Mouse (Mus musculus) layer of hippocampus, adult 2 months (tissue): Measurements from ENCODE around the gene Dlgap3. TPM values are rescaled to one million over a fixed set of nuclear protein-coding genes. Genes with fewer than 3 reads are reported as not detected.

Source experiments
- DNase-seq, 2 experiments: peaks; one replicate each; pipeline ENCODE4 v3.0.0; 2022; ENCODE audit warnings: low spot score in 2 of 2
- H3K27ac ChIP-seq: fragments of 200-600 bp; 2 replicates; pipeline ENCODE4 v1.8.1; 2022
- H3K4me3 ChIP-seq: fragments of 200-600 bp; 2 replicates; pipeline ENCODE4 v1.8.1; 2022; ENCODE audit warnings: mild to moderate bottlenecking
- CTCF ChIP-seq: fragments of 200-600 bp; conservative IDR thresholded peaks from 2 replicates; pipeline ENCODE4 v1.8.1; 2022; ENCODE audit warnings: antibody characterized with exemption, mild to moderate bottlenecking, moderate library complexity
- long read RNA-seq, 2 experiments: library from polyadenylated mRNA; stranded (forward); transcript quantifications; one replicate each; pipeline ENCODE4 v2.0.0; 2021; ENCODE audit warnings: borderline mapping rate in 2 of 2
- total RNA-seq, 2 experiments: library from RNA; stranded (reverse); gene quantifications; 2 replicates each; pipeline ENCODE4 v1.2.3; 2021

The Dlgap3 gene
- 100 to 1,000 TPM; 283 to 292 TPM for total RNA-seq
- long read RNA-seq, experiment 1, full-length matches to known transcripts: 99 of 193 reads
- long read RNA-seq, experiment 1, partial matches to known transcripts: 60 of 193 reads
- long read RNA-seq, experiment 1, other reads (novel, unspliced or antisense): 34 of 193 reads
- long read RNA-seq, experiment 2, full-length matches to known transcripts: 112 of 255 reads
- long read RNA-seq, experiment 2, partial matches to known transcripts: 109 of 255 reads
- long read RNA-seq, experiment 2, other reads (novel, unspliced or antisense): 34 of 255 reads

GRCm38 (mm10) chr4:127168914-127169345 lies at the start of gene Dlgap3:
TSS of gene Dlgap3 (plus strand) at chr4:127169204.
- TF ChIP-seq CTCF: no peak
- Histone ChIP-seq H3K27ac (peak within 1 kb of the TSS; percentile 96), H3K4me3 (peak within 1 kb of the TSS; percentile 81)
- no peak for DNase-seq

GRCm38 (mm10) chr4:127123391-127123790 lies 45.6 kb upstream of the Dlgap3 start, which contains the start of gene Tmem35b:
TSS of gene Tmem35b (plus strand) at chr4:127123691.
- no peak within 1 kb of the TSS for H3K27ac ChIP-seq
- no peak within 1 kb of the TSS for H3K4me3 ChIP-seq
- no peak for TF ChIP-seq CTCF
- no peak for DNase-seq

- no peak for DNase-seq
These were observed 44.7 kb upstream of the Dlgap3 start for GRCm38 (mm10) chr4:127124331-127124730.

GRCm38 (mm10) chr4:127125834-127126463 lies 43.1 kb upstream of the Dlgap3 start:
- TF ChIP-seq CTCF: no peak
- Histone ChIP-seq H3K4me3 (peak overlapping the region; percentile 57), H3K27ac (no peak overlapping the region)
- peak; percentile 33 to 53 for DNase-seq

More at GRCm38 (mm10) chr4:127124331-127124730, 44.7 kb upstream of the Dlgap3 start:
- TF ChIP-seq CTCF: no peak
- no peak overlapping the region for H3K27ac ChIP-seq
- H3K4me3 ChIP-seq: no peak overlapping the region

- TF ChIP-seq CTCF: peak; percentile 24; the same call in 1 of the 2 replicates
- no peak for DNase-seq
- H3K4me3 ChIP-seq: no peak overlapping the region
- no peak overlapping the region for H3K27ac ChIP-seq
These were observed 34.3 kb upstream of the Dlgap3 start for GRCm38 (mm10) chr4:127134687-127135086.

GRCm38 (mm10) chr4:127137591-127137990 lies 31.4 kb upstream of the Dlgap3 start:
- H3K4me3 ChIP-seq: no peak overlapping the region
- no peak for DNase-seq
- no peak overlapping the region for H3K27ac ChIP-seq
- TF ChIP-seq CTCF: no peak

- no peak overlapping the region for H3K4me3 ChIP-seq
- no peak for DNase-seq
- TF ChIP-seq CTCF: no peak
- no peak overlapping the region for H3K27ac ChIP-seq
These were observed 30.5 kb upstream of the Dlgap3 start for GRCm38 (mm10) chr4:127138486-127138885.

GRCm38 (mm10) chr4:127150031-127150430 lies 19.0 kb upstream of the Dlgap3 start:
- no peak overlapping the region for H3K27ac ChIP-seq
- no peak for DNase-seq
- TF ChIP-seq CTCF: no peak
- no peak overlapping the region for H3K4me3 ChIP-seq

- no peak for DNase-seq
- Histone ChIP-seq H3K4me3 (no peak overlapping the region), H3K27ac (0 out of 2 replicates have a peak overlapping the region, but pooled peaks have one; percentile 32)
- no peak for TF ChIP-seq CTCF
These were observed 15.7 kb upstream of the Dlgap3 start for GRCm38 (mm10) chr4:127153345-127153744.

GRCm38 (mm10) chr4:127155757-127156156 lies 13.2 kb upstream of the Dlgap3 start:
- H3K27ac ChIP-seq: no peak overlapping the region
- H3K4me3 ChIP-seq: no peak overlapping the region
- peak; percentile 58 for TF ChIP-seq CTCF
- no peak for DNase-seq

GRCm38 (mm10) chr4:127157746-127158145 lies 11.3 kb upstream of the Dlgap3 start:
- no peak for DNase-seq
- TF ChIP-seq CTCF: no peak
- Histone ChIP-seq H3K27ac (no peak overlapping the region), H3K4me3 (no peak overlapping the region)

GRCm38 (mm10) chr4:127163926-127164325 lies 5.1 kb upstream of the Dlgap3 start:
- no peak overlapping the region for H3K4me3 ChIP-seq
- TF ChIP-seq CTCF: no peak
- no peak overlapping the region for H3K27ac ChIP-seq
- no peak for DNase-seq

GRCm38 (mm10) chr4:127167096-127167495 lies 1.9 kb upstream of the Dlgap3 start:
- Histone ChIP-seq H3K27ac (no peak overlapping the region), H3K4me3 (no peak overlapping the region)
- TF ChIP-seq CTCF: no peak
- no peak for DNase-seq
